Mouse (Mus musculus) kidney, postnatal 14 days (tissue): ENCODE results near the gene Agpat1.

Source experiments
- DNase-seq: peaks from one replicate; pipeline ENCODE4 v3.0.0; 2022; ENCODE audit warnings: mixed read lengths

The Agpat1 gene

DNA sequence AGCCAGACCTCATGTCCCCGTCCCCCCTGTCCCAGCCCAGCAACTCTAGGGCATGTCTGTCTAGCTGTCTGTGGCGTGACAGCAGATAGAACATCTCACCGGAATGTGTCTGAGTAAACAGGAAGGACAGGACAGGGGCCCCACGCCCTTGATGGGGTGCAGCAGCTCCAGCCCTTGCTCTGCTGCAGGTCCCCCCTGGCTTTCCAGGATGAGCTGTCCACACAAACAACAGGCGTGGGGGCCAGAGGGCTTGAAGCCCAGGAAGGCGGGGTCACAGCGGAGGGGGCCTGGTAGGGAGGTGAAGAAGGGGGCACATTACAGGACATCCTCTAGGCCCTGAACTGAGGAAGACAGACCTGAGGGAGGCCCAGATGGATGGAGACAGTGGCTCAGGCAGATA, 51.1 kb downstream of the Agpat1 start:
- peak; percentile 77 for DNase-seq

DNA sequence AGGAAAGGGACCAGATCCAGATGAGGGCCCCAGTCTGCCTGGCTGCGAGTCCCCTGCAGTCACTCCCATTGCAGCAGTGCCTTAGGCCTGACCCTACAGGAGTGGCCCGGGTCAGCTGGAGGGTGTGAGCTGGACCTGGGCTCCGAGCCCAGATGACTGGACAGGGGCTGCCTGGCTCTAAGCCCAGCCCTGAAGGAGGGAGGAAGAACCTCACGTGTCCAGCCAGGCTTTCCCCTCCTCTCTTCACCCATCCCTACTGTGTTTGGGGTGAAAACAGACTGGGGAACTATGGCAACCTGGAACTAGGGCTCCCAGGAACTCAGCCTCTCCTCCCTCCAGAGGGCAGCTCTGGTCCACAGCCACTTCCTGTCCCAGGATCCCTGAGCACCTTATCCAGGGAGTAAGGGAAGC, 51.5 kb downstream of the Agpat1 start:
- DNase-seq = peak; percentile 92

DNA sequence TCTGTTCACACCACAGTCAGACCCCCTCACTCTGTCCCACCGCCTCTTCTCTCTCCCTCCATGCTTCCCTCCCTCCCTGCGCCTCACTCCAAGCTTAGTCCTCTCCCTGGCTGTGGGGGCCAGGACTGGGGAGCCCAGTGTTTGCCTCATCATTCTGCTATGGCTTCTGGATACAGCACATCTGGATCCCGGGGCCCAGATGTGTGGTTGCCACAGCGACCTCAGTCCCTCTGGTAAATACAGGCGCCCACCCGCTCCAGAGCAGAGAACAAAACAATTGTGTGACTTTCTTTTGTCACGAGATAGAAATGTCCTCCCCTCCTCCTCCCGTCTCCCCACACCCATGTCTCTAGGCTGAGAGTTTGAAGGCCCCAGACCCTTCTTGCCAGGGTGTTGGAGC, 52.6 kb downstream of the Agpat1 start:
- DNase-seq = no peak

DNA sequence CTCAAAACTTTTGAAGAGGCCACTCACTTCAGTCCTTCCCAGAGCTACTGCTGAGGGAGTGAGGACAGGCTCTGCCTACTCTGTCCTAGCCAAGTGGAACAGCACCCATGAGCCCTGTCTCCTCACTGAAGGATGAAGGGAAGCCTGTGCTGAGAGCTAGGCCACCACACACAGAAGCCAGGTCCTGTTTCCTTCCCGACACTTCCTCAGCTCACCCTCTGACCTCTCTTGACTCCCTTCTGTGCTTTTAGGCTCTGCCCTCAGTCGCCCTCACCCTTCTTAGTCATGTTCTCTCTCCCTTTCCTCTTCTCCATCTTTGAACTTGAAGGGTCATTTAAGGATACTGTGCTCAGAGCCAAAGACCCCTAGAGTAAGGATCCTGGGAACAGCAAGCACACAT, 53.2 kb downstream of the Agpat1 start:
- no peak for DNase-seq

DNA sequence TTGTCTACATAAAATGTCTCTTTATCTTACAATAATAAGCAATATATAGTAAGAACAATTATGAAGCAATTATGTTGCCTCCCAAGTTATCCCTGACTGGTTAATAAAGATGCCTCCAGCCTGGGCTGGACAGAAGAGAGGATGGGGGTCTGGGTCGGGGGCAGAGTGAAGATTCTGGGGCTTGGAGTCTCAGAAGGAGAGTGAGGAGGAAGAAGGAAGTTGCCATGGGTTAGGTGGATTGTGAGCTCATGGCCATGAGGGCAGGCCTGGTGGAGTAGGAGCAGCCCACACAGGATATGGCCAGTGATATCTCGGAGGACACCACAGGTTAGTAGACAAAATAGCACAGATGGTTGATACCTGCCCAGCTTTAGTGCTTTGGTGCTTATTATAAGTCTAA, 54.1 kb downstream of the Agpat1 start:
- DNase-seq = no peak

DNA sequence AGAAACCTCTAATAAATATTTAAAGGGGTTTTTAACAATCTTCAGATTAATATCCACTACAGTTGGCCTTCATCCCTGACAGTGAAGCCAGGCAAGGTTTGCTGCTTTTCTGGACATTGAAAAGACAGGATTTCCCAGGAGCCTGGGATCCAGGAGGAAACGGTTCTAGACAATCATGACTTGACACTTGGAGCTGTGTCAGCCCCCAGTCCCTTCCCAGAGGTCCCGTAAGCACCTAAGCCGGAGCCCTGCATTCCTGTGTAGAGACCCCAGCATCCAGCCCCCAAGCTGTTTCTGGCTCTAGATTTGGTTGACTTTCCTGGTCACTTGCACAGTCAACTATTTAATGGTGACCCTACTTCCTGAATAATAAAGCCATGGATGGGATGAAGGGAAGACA, 54.5 kb downstream of the Agpat1 start:
- no peak for DNase-seq

DNA sequence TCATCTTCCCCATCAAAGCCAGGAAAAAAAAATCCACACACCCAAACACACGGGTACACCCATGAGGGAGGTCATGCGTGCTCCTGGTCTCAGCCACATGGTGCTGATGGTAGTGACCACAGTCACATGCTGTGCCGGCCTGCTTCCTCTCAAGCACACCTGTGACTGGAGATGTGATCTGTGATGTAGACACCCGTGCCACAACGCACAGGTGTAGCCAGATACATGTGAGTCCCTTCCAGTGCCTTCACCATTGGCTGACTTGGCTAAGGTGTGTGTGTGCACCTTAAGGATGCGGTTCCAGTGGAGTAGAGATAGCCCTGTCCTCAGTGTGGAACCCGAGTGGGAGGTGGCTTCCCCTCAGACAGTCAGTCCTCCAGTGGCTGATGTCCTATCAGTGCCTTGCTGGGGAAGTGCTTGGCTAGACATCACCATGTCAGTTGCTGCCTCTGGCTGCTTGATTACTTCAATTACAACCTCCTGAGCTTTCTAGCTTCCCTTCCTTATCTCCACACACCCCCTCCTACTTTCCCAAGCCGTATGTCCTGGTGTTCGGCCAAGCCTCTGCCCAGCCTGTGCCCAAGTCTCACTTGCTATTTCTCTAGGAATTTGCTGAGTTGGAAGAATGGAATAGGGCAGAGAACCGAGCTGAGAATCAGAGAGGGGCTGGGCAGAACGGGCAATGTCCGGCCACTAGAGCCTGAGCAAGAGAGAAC, 55.3 kb downstream of the Agpat1 start:
- DNase-seq = peak; percentile 47

DNA sequence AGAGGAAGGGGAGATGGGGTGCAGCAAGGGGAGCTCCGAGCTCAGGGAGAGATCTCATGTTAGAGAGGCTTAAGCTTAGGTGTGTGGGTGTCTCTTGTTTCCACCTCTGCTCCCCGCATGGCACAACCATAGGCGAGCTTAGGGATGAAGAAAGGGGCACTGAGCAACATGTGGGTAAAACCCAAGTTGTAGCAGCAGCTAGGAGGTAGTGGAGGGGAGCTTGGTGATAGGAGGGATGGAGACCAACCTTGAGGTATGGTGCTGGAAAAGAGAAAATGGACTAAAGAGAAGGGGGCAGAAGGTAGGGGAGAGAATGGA, 55.8 kb downstream of the Agpat1 start:
- DNase-seq = no peak

DNA sequence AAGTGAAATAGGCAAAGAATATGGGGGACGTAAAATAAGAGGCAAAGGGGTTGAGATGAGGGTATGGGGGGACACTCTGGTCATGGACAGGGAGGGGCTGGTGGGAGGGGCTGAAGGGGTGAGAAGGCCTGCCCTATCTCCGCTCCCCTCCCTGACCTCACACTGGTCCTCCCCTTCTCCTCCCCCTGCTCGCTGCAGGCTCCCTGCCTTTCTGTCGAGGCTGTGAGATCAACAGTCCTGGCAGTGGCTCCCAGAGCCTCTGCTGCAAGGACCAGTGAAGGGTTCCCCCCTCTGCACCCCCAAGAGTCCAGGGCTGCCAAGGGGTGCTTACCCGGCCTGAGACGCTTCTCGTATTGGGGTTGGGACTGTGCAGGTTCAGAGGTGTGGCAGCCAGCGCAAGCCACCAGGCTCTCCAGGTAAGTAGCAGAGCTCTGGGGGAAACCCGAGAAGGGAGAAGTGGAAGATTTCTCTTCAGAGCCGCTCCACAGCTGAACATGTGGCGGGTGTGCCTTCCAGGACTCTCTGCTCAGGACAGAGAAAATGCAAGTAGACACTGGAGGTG, 56.3 kb downstream of the Agpat1 start:
- DNase-seq = no peak

DNA sequence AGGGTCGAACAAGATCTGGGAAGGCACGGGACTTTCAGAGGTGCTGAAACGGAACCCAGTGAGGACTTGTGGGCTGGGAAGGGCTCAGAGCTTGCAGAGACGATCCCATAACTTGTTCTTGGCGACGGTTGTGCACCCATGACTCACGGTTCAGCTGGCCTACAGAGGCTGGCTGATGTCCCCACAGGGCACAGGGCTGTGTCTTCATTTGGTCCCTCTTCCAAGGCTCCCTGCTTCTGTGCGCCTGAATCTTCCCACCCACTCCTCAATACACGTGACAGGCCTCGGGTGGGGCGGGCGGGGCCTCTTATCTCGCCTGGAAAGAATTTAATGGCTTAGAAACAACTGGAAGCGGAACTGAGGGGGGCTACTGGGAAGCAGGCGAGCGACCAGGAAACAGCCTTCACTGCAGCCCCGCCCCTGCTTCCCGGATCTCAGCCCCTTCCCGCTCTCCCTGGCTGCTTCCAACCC, 57.1 kb downstream of the Agpat1 start:
- peak; percentile 82 for DNase-seq

DNA sequence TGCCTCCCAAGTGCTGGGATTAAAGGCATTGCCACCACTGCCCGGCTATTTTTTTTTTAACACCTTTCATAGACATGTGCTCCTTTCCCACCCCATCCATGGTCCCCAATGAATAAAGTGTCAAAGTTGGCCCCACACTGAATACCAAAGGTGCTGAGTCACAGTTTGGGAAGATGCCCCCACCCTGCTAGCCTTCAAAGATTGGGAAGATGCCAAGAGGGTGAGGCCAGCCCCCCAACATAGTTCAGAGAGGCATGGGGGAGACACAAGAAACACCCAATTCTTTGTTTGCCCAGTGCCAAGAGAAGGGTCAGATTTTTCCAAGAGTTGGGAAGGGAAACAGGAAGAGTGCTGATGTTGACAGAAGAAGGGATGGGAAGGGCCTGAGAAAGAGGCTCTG, 58.4 kb downstream of the Agpat1 start:
- DNase-seq = no peak

DNA sequence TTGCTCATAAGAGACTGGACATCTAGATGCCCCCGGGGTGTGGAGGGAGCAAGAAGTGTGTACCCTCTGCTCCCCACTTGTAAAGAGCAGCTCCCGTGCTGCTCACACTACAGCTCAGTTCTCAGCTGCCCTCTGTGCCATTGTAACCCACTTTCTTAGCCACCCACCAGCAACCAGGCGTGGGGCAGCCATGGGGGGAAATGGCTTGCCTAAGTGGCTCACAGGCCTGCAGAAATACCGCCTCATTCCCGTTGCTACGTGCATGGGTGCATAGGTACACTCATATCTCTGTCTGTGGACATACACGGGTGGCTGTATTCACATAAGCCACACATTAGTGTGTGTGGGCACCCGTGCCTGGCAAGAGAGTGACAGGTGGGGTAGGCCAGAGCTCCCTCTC, 58.9 kb downstream of the Agpat1 start:
- DNase-seq = no peak
